Mouse (Mus musculus) neutrophil, adult 5-6 weeks (primary cell): ENCODE results near the gene Oxgr1. TPM values are rescaled to one million over a fixed set of nuclear protein-coding genes. Genes with fewer than 3 reads are reported as not detected.
"Not testable (repeated sequence)": the region's sequence is repeated elsewhere in the genome, so short reads cannot be mapped to it uniquely, and the experiment has no call there.

Experiments
- ATAC-seq: fragments of 151-379, 151-347 bp; 2 replicates; pipeline ENCODE4 v1.8.0; 2017; ENCODE audit warnings: mild to moderate bottlenecking, moderate TSS enrichment; ENCODE audit not compliant: insufficient number of reproducible peaks, poor library complexity, low FRiP score, severe bottlenecking; ENCODE audit errors: extremely low read depth
- total RNA-seq: library from RNA; stranded (forward); fragments of 200-1000 nt; gene quantifications from 2 replicates; pipeline ENCODE4 v1.2.3, GENCODE M21; 2017

Oxgr1 gene
- total RNA-seq, 1 experiment from 2014 or later: not detected

DNA sequence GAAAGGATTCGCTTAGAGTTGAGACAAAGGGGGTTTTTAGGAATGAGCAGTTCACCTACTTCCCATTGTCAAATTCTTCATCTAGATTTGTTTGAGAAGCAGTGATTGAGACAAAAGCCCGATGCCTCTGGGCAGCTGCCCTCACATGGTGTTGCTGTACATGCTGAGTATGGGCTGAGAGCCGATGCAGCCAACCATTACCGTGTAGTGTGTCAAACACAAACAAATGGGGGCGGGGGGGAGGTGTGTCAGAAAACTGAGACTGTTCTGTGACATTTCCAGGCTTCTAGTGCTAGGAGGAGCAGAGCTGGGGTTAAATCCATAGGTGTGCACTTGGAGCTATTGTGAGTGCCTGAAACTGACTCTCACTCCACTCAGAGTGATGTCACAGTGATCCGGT is 55.5 kb downstream of the Oxgr1 start:
- ATAC-seq: no peak

- ATAC-seq: not testable (repeated sequence)
These were observed 55.9 kb downstream of the Oxgr1 start for GRCm38 (mm10) chr14:119986351-119986750.

GRCm38 (mm10) chr14:119981314-119981713 is 60.9 kb downstream of the Oxgr1 start:
- no peak for ATAC-seq

DNA sequence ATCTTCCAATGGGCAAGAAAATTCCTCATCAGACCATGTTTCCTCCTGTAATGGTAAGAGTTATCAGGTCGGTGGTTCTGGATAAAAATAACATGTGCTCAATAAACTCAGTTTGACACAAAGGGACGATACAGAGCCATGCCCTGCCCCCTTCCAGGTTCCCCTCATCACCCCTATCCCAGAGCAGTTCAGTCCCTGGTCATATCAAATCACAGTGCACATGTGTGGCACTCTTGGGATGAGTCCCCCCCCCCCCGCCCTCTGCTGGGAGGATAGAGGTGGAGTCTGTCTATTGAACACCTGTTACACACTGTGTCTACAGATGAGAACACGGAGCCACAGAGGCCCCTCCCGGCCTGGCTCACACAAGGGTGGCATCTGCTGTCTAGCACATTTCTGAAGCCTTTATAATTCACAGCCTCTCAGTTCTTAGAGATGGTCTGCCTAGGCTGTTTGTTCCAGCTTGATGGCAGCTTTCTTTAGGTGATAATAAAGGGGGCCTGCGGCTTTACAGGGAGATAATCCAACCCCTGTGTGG is 61.5 kb downstream of the Oxgr1 start:
- no peak for ATAC-seq

Other genes starting within 250 kb of the Oxgr1 start
- 132 and 153 TPM in 2 replicates for gene Mbnl2, start 233.2 kb upstream of the Oxgr1 start, total RNA-seq